Mouse (Mus musculus) lung, embryonic 15.5 days (tissue): ENCODE measurements around the gene Tcp1. TPM values are rescaled to one million over a fixed set of nuclear protein-coding genes. Genes with fewer than 3 reads are reported as not detected.
A peak's percentile ranks its signal among the peaks of the same experiment; 100 is the strongest.
"Not testable (repeated sequence)": the region's sequence is repeated elsewhere in the genome, so short reads cannot be mapped to it uniquely, and the experiment has no call there.

Experiments
- ATAC-seq: fragments of 200-750 bp; cut with Nextera tagmentation; 2 replicates; pipeline ENCODE4 v1.8.0; 2017; ENCODE audit warnings: moderate number of reproducible peaks, borderline replicate concordance; ENCODE audit not compliant: low FRiP score, low TSS enrichment; ENCODE audit errors: extremely low read depth
- H3K27ac ChIP-seq: fragments of 300-500 bp; sonication (generic); 2 replicates; pipeline ENCODE4 v1.5.1; 2015; ENCODE audit warnings: moderate library complexity, mild to moderate bottlenecking, inconsistent platforms
- H3K27me3 ChIP-seq: fragments of 300-500 bp; sonication (generic); 2 replicates; pipeline ENCODE4 v1.6.1; 2015; ENCODE audit warnings: inconsistent platforms
- H3K36me3 ChIP-seq: fragments of 300-500 bp; sonication (generic); 2 replicates; pipeline ENCODE4 v1.6.1; 2015; ENCODE audit warnings: inconsistent platforms
- H3K4me1 ChIP-seq: fragments of 300-500 bp; sonication (generic); 2 replicates; pipeline ENCODE4 v1.6.1; 2015; ENCODE audit warnings: inconsistent platforms
- H3K4me2 ChIP-seq: fragments of 300-500 bp; sonication (generic); 2 replicates; pipeline ENCODE4 v1.6.1; 2015; ENCODE audit warnings: inconsistent platforms, mild to moderate bottlenecking, moderate library complexity
- H3K4me3 ChIP-seq: fragments of 300-500 bp; sonication (generic); 2 replicates; pipeline ENCODE4 v1.5.1; 2015; ENCODE audit warnings: mild to moderate bottlenecking, inconsistent platforms
- H3K9ac ChIP-seq: fragments of 300-500 bp; sonication (generic); 2 replicates; pipeline ENCODE4 v1.6.1; 2015; ENCODE audit warnings: inconsistent platforms
- H3K9me3 ChIP-seq: fragments of 300-500 bp; sonication (generic); 2 replicates; pipeline ENCODE4 v1.6.1; 2016; ENCODE audit warnings: inconsistent platforms
- WGBS: fragments of 180-500 bp; shearing (Covaris S2); methylation state at CpG from one replicate; pipeline ENCODE4 v1.1.7; 2015; 5-methylcytosine and 5-hydroxymethylcytosine counted together
- polyA plus RNA-seq: library from polyadenylated mRNA; unstranded; fragments of >200 nt; fragmentation: Nextera tagmentation; extraction: Ambion mirVana; gene quantifications from 2 replicates; pipeline ENCODE4 v1.2.1, GENCODE M21; 2015

Tcp1 gene
- polyA plus RNA-seq, 1 experiment from 2014 or later = 401 TPM

GRCm38 (mm10) chr17:12942459-12943162, 27.1 kb downstream of the Tcp1 start:
- Histone ChIP-seq H3K36me3 (peaks cover 27% of the 10 kb centered on the region), H3K27me3 (no peaks in the 10 kb centered on the region), H3K4me2 (no peak overlapping the region), H3K4me1 (peaks cover 6% of the 10 kb centered on the region), H3K9ac (no peak overlapping the region), H3K27ac (no peak overlapping the region), H3K9me3 (no peaks in the 10 kb centered on the region), H3K4me3 (no peak overlapping the region)
- ATAC-seq = no peak
- 86% methylated on average over 6 of the region's 6 CpGs for WGBS

GRCm38 (mm10) chr17:12949669-12950068, 34.2 kb downstream of the Tcp1 start:
- Histone ChIP-seq H3K27ac (no peak overlapping the region), H3K9ac (no peak overlapping the region), H3K4me1 (no peaks in the 10 kb centered on the region), H3K36me3 (peaks cover 50% of the 10 kb centered on the region), H3K9me3 (no peaks in the 10 kb centered on the region), H3K4me3 (no peak overlapping the region), H3K27me3 (no peaks in the 10 kb centered on the region), H3K4me2 (no peak overlapping the region)
- WGBS = 90% methylated on average over 5 of the region's 5 CpGs
- no peak for ATAC-seq

GRCm38 (mm10) chr17:12956664-12957063, 41.2 kb downstream of the Tcp1 start:
- Histone ChIP-seq H3K9me3 (no peaks in the 10 kb centered on the region), H3K4me2 (no peak overlapping the region), H3K4me3 (no peak overlapping the region), H3K4me1 (peaks cover 9% of the 10 kb centered on the region; the same call in 1 of the 2 replicates), H3K27me3 (no peaks in the 10 kb centered on the region), H3K27ac (no peak overlapping the region), H3K36me3 (peaks cover 8% of the 10 kb centered on the region), H3K9ac (no peak overlapping the region)
- no peak for ATAC-seq
- WGBS = 87% methylated on average over 8 of the region's 8 CpGs

- H3K4me2 ChIP-seq = peak overlapping the region; percentile 31; the same call in 1 of the 2 replicates
- 18% methylated on average over 2 of the region's 2 CpGs for WGBS
- H3K9me3 ChIP-seq = not testable (repeated sequence)
Measured at GRCm38 (mm10) chr17:12959377-12959776, 43.9 kb downstream of the Tcp1 start.

GRCm38 (mm10) chr17:12960331-12960873, 44.9 kb downstream of the Tcp1 start, which contains the start of gene Acat2:
Gene Acat2 (minus strand): TSS chr17:12960747.
- Histone ChIP-seq H3K9me3 (no peaks in the 10 kb centered on the region), H3K27ac (peak within 1 kb of the TSS; percentile 87), H3K36me3 (no peaks in the 10 kb centered on the region), H3K4me3 (peak within 1 kb of the TSS; percentile 79), H3K4me1 (peaks cover 9% of the 10 kb centered on the region; the same call in 1 of the 2 replicates), H3K27me3 (no peaks in the 10 kb centered on the region), H3K9ac (peak within 1 kb of the TSS; percentile 57), H3K4me2 (peak within 1 kb of the TSS; percentile 71)
- peak; percentile 97 for ATAC-seq
- 0% methylated on average over 41 of the region's 42 CpGs for WGBS

More at GRCm38 (mm10) chr17:12959377-12959776, 43.9 kb downstream of the Tcp1 start:
- not testable (repeated sequence) for ATAC-seq, H3K9ac ChIP-seq, H3K4me3 ChIP-seq, H3K4me1 ChIP-seq, H3K27ac ChIP-seq, H3K27me3 ChIP-seq, H3K36me3 ChIP-seq

- Histone ChIP-seq H3K4me2 (no peak overlapping the region), H3K9ac (no peak overlapping the region), H3K4me3 (no peak overlapping the region), H3K27me3 (no peaks in the 10 kb centered on the region), H3K4me1 (peaks cover 9% of the 10 kb centered on the region; the same call in 1 of the 2 replicates), H3K27ac (no peak overlapping the region), H3K9me3 (no peaks in the 10 kb centered on the region), H3K36me3 (peaks cover 25% of the 10 kb centered on the region)
- 49% methylated on average over 3 of the region's 3 CpGs for WGBS
- ATAC-seq = no peak
Measured at GRCm38 (mm10) chr17:12963476-12963875, 48.0 kb downstream of the Tcp1 start.

- no peaks in the 10 kb centered on the region for H3K9me3 ChIP-seq
- H3K9ac ChIP-seq = no peak overlapping the region
- H3K27ac ChIP-seq = no peak overlapping the region
- H3K4me2 ChIP-seq = no peak overlapping the region
- peaks cover 49% of the 10 kb centered on the region for H3K36me3 ChIP-seq
- H3K27me3 ChIP-seq = no peaks in the 10 kb centered on the region
- 92% methylated on average over 2 of the region's 2 CpGs for WGBS
- no peak for ATAC-seq
- no peak overlapping the region for H3K4me3 ChIP-seq
- H3K4me1 ChIP-seq = no peaks in the 10 kb centered on the region
Measured at GRCm38 (mm10) chr17:12967173-12967572, 51.7 kb downstream of the Tcp1 start.

GRCm38 (mm10) chr17:12973851-12974250, 58.4 kb downstream of the Tcp1 start:
- Histone ChIP-seq H3K4me3 (no peak overlapping the region), H3K4me2 (no peak overlapping the region), H3K27me3 (no peaks in the 10 kb centered on the region), H3K9me3 (no peaks in the 10 kb centered on the region), H3K9ac (no peak overlapping the region), H3K4me1 (no peaks in the 10 kb centered on the region), H3K36me3 (peaks cover 61% of the 10 kb centered on the region), H3K27ac (no peak overlapping the region)
- ATAC-seq = no peak
- 77% methylated on average over 2 of the region's 2 CpGs for WGBS

Other genes with a start within 250 kb of the Tcp1 start
- 6.3 and 11.1 TPM in 2 replicates for gene Slc22a1, start 239.9 kb upstream of the Tcp1 start, polyA plus RNA-seq
- 58.4 and 62.5 TPM in 2 replicates for gene Igf2r, start 146.0 kb upstream of the Tcp1 start, polyA plus RNA-seq
- gene Mas1, start 47.6 kb upstream of the Tcp1 start, polyA plus RNA-seq = 0.15 and 0.69 TPM in 2 replicates
- gene Mrgprh, start 39.7 kb upstream of the Tcp1 start, polyA plus RNA-seq = not detected in 2 replicates
- gene Pnldc1, start 5.5 kb upstream of the Tcp1 start, polyA plus RNA-seq = 1.1 and 1.5 TPM in 2 replicates
- 154 and 155 TPM in 2 replicates for gene Mrpl18, start 644 bp downstream of the Tcp1 start, polyA plus RNA-seq
- gene Acat3, start 24.9 kb downstream of the Tcp1 start, polyA plus RNA-seq = 0.60 and 0.89 TPM in 2 replicates
- 116 and 117 TPM in 2 replicates for gene Acat2, start 45.0 kb downstream of the Tcp1 start, polyA plus RNA-seq
- gene Wtap, start 78.5 kb downstream of the Tcp1 start, polyA plus RNA-seq = 115 and 129 TPM in 2 replicates
- 101 and 106 TPM in 2 replicates for gene Sod2, start 91.1 kb downstream of the Tcp1 start, polyA plus RNA-seq
- 0.26 TPM in 1 of 2 replicates, not detected in the other for gene Gpr31b, start 136.6 kb downstream of the Tcp1 start, polyA plus RNA-seq
- gene Tcp10b, start 145.4 kb downstream of the Tcp1 start, polyA plus RNA-seq = not detected in 2 replicates
- gene Unc93a, start 216.1 kb downstream of the Tcp1 start, polyA plus RNA-seq = not detected in 2 replicates